Mouse (Mus musculus) cerebellum, adult 2 months (tissue): ENCODE measurements around the gene Ccdc57. TPM values are rescaled to one million over a fixed set of nuclear protein-coding genes. Genes with fewer than 3 reads are reported as not detected.

Source experiments
- DNase-seq, 2 experiments: peaks; one replicate each; pipeline ENCODE4 v3.0.0; 2021
- H3K27ac ChIP-seq: fragments of 200-500 bp; 2 replicates; pipeline ENCODE4 v1.5.1; 2012; ENCODE audit warnings: low read length, control low read depth, inconsistent platforms; ENCODE audit not compliant: insufficient read depth
- H3K27me3 ChIP-seq: fragments of 200-500 bp; 2 replicates; pipeline ENCODE4 v1.6.1; 2012; ENCODE audit warnings: inconsistent platforms, mild to moderate bottlenecking, low read length, moderate library complexity; ENCODE audit not compliant: control insufficient read depth, insufficient read depth
- H3K4me1 ChIP-seq: fragments of 200-500 bp; 2 replicates; pipeline ENCODE4 v1.6.1; 2011; ENCODE audit warnings: low read length; ENCODE audit not compliant: control insufficient read depth, insufficient read depth
- H3K4me3 ChIP-seq: fragments of 200-500 bp; replicated peaks from 2 replicates; pipeline ENCODE3; 2011; ENCODE audit warnings: mild to moderate bottlenecking, low read depth, low read length, control low read depth; ENCODE audit not compliant: insufficient read depth
- CTCF ChIP-seq: fragments of 200-500 bp; IDR thresholded peaks from 2 replicates; pipeline ENCODE4 v1.5.1; 2011; ENCODE audit warnings: low read depth, mild to moderate bottlenecking, control low read depth, low read length, moderate library complexity, borderline replicate concordance; ENCODE audit not compliant: insufficient read depth
- POLR2A ChIP-seq: fragments of 200-500 bp; IDR thresholded peaks from 2 replicates; pipeline ENCODE4 v1.6.1; 2011; ENCODE audit warnings: low read length, control low read depth, borderline replicate concordance; ENCODE audit not compliant: insufficient read depth
- WGBS: fragments of 180-500 bp; shearing (Covaris S2); methylation state at CpG from one replicate; pipeline ENCODE4 v1.1.7; 2018; 5-methylcytosine and 5-hydroxymethylcytosine counted together
- polyA plus RNA-seq: library from polyadenylated mRNA; depleted of rRNA; stranded (reverse); fragments of >200 nt; gene quantifications from 2 replicates; pipeline ENCODE4 v1.2.3, GENCODE M21; 2012

Ccdc57 gene
- polyA plus RNA-seq, 1 experiment, result 4.4 TPM

- 97% methylated on average over 1 of the region's 1 CpGs for WGBS
- no peaks in the 10 kb centered on the region for H3K4me1 ChIP-seq
- no peak for TF ChIP-seq POLR2A
- TF ChIP-seq CTCF, result no peak
- no peak for DNase-seq
- H3K27ac ChIP-seq, result no peak overlapping the region
- H3K27me3 ChIP-seq, result no peaks in the 10 kb centered on the region
- no peak overlapping the region for H3K4me3 ChIP-seq
Observed at GRCm38 (mm10) chr11:120937976-120938375, 5.3 kb upstream of the Ccdc57 start.

- no peaks in the 10 kb centered on the region for H3K4me1 ChIP-seq
- no peak for DNase-seq
- H3K27me3 ChIP-seq, result no peaks in the 10 kb centered on the region
- 94% methylated on average over 4 of the region's 4 CpGs for WGBS
- no peak overlapping the region for H3K27ac ChIP-seq
- no peak for TF ChIP-seq CTCF
- no peak for TF ChIP-seq POLR2A
- no peak overlapping the region for H3K4me3 ChIP-seq
Observed at GRCm38 (mm10) chr11:120931479-120931878, 1.2 kb downstream of the Ccdc57 start.

GRCm38 (mm10) chr11:120928468-120928867 lies 4.2 kb downstream of the Ccdc57 start:
- 97% methylated on average over 4 of the region's 4 CpGs for WGBS
- Histone ChIP-seq H3K27ac (no peak overlapping the region), H3K27me3 (no peaks in the 10 kb centered on the region), H3K4me1 (no peaks in the 10 kb centered on the region), H3K4me3 (no peak overlapping the region)
- TF ChIP-seq POLR2A, result no peak
- no peak for TF ChIP-seq CTCF
- DNase-seq, result no peak

- Histone ChIP-seq H3K27ac (no peak overlapping the region), H3K4me1 (no peaks in the 10 kb centered on the region), H3K27me3 (no peaks in the 10 kb centered on the region), H3K4me3 (no peak overlapping the region)
- no peak for TF ChIP-seq POLR2A
- 91% methylated on average over 3 of the region's 3 CpGs for WGBS
- no peak for DNase-seq
Observed at GRCm38 (mm10) chr11:120922528-120922927, 10.1 kb downstream of the Ccdc57 start.

GRCm38 (mm10) chr11:120917756-120918155 lies 14.9 kb downstream of the Ccdc57 start:
- Histone ChIP-seq H3K27me3 (no peaks in the 10 kb centered on the region), H3K27ac (no peak overlapping the region), H3K4me1 (no peaks in the 10 kb centered on the region), H3K4me3 (no peak overlapping the region)
- no peak for DNase-seq
- WGBS, result 96% methylated on average over 5 of the region's 5 CpGs
- no peak for TF ChIP-seq POLR2A
- no peak for TF ChIP-seq CTCF

- Histone ChIP-seq H3K4me3 (no peak overlapping the region), H3K27me3 (no peaks in the 10 kb centered on the region), H3K4me1 (no peaks in the 10 kb centered on the region), H3K27ac (no peak overlapping the region)
- TF ChIP-seq CTCF, result no peak
- no peak for TF ChIP-seq POLR2A
- WGBS, result 81% methylated on average over 3 of the region's 3 CpGs
- no peak for DNase-seq
Observed at GRCm38 (mm10) chr11:120916477-120916876, 16.2 kb downstream of the Ccdc57 start.

GRCm38 (mm10) chr11:120913796-120914195 lies 18.9 kb downstream of the Ccdc57 start:
- H3K4me3 ChIP-seq, result no peak overlapping the region
- 94% methylated on average over 4 of the region's 4 CpGs for WGBS
- H3K27ac ChIP-seq, result no peak overlapping the region
- TF ChIP-seq CTCF (no peak), POLR2A (no peak)
- no peaks in the 10 kb centered on the region for H3K4me1 ChIP-seq
- no peaks in the 10 kb centered on the region for H3K27me3 ChIP-seq
- no peak for DNase-seq

GRCm38 (mm10) chr11:120905430-120905873 lies 27.2 kb downstream of the Ccdc57 start:
- no peak overlapping the region for H3K27ac ChIP-seq
- whole genome bisulfite sequencing, result 5% methylated on average over 1 of the region's 1 CpGs
- H3K4me1 ChIP-seq, result no peaks in the 10 kb centered on the region
- DNase-seq, result peak; percentile 67 to 68
- TF ChIP-seq CTCF (peak; percentile 100), POLR2A (no peak)
- H3K27me3 ChIP-seq, result no peaks in the 10 kb centered on the region
- H3K4me3 ChIP-seq, result no peak overlapping the region
